Mouse (Mus musculus): ENCODE results near the gene Gm3269.
"Not testable (repeated sequence)": the region's sequence is repeated elsewhere in the genome, so short reads cannot be mapped to it uniquely, and the experiment has no call there.

Gm3269 gene

GRCm38 (mm10) chr14:4837806-4838205, at the start of gene Gm3269:
Gene Gm3269 (plus strand): TSS chr14:4838106.
- not testable (repeated sequence) for DNase-seq (ENCODE audit: low read depth, low spot score)

- not testable (repeated sequence) for DNase-seq (ENCODE audit: low read depth, low spot score)
These were observed 31.5 kb upstream of the Gm3269 start for GRCm38 (mm10) chr14:4806421-4806820.

- DNase-seq (ENCODE audit: low read depth, low spot score): not testable (repeated sequence)
These were observed 16.0 kb upstream of the Gm3269 start for GRCm38 (mm10) chr14:4821950-4822349.

- DNase-seq (ENCODE audit: low read depth, low spot score): peak; percentile 10
These were observed 17.5 kb downstream of the Gm3269 start, which contains the start of gene Gm3264 for GRCm38 (mm10) chr14:4855299-4855980. Gene Gm3264 (plus strand): TSS chr14:4855576.

- not testable (repeated sequence) for DNase-seq (ENCODE audit: low read depth, low spot score)
These were observed 54.2 kb downstream of the Gm3269 start, which contains the start of gene Gm3278 for GRCm38 (mm10) chr14:4892116-4892515. Gene Gm3278 (plus strand): TSS chr14:4892416.
